Mouse (Mus musculus) embryonic stem cell, embryonic (primary cell): Measurements from ENCODE around the gene Smurf1.

ENCODE experiments used
- CTCF ChIA-PET, 4 experiments: fragments of 300-600 bp in 2 of 4; fragments of 350-600 bp in 2 of 4; sonication (Branson Sonifier 250); formaldehyde crosslinking; loops; one replicate each; lab custom pipeline; 2022; ENCODE audit warnings: inconsistent platforms in 2 of 4; lab: Charles Lee
- POLR2A ChIA-PET, 4 experiments: fragments of 300-600 bp in 2 of 4; fragments of 350-600 bp in 2 of 4; sonication (Branson Sonifier 250); formaldehyde crosslinking; loops; one replicate each; lab custom pipeline; 2022; ENCODE audit warnings: antibody characterized with exemption in 4 of 4, inconsistent platforms in 1 of 4; lab: Charles Lee

Smurf1 gene

GRCm38 (mm10) chr5:144831840-144832469 lies 133.7 kb downstream of the Smurf1 start:
- POLR2A ChIA-PET = interaction anchor here in 2 of 4 experiments (0.5 to 0.7 kb wide), 2 partner anchors 12 to 24 kb away, joined by 3 read pairs; no protein-coding TSS in a partner anchor
- CTCF ChIA-PET = interaction anchor here in 3 of 4 experiments (0.8 to 2.1 kb wide), 8 partner anchors 9 to 156 kb away, joined by 3 to 10 read pairs (median 4); no protein-coding TSS in a partner anchor

- CTCF ChIA-PET = interaction anchor here in 2 of 4 experiments (0.6 to 1.0 kb wide), 3 partner anchors 20 to 81 kb away, joined by 3 to 5 read pairs (median 3); no protein-coding TSS in a partner anchor
These were observed 136.0 kb downstream of the Smurf1 start for GRCm38 (mm10) chr5:144829631-144830030.

GRCm38 (mm10) chr5:144828365-144829102 lies 137.1 kb downstream of the Smurf1 start:
- POLR2A ChIA-PET = interaction anchor here in 1 of 4 experiments (0.6 to 1.2 kb wide), 4 partner anchors 17 to 105 kb away, joined by 3 to 5 read pairs (median 4); no protein-coding TSS in a partner anchor
- CTCF ChIA-PET = interaction anchor here in 2 of 4 experiments (0.7 to 1.5 kb wide), 3 partner anchors 21 to 47 kb away, joined by 3 to 5 read pairs (median 3); no protein-coding TSS in a partner anchor

More at GRCm38 (mm10) chr5:144829631-144830030, 136.0 kb downstream of the Smurf1 start:
- POLR2A ChIA-PET = interaction anchor here in 1 of 4 experiments (1.0 to 1.2 kb wide), 2 partner anchors 18 to 21 kb away, joined by 3 to 5 read pairs; no protein-coding TSS in a partner anchor
